Mouse (Mus musculus) left cerebral cortex, postnatal 10 days (tissue): Measurements from ENCODE around the gene Ak4. TPM values are rescaled to one million over a fixed set of nuclear protein-coding genes. Genes with fewer than 3 reads are reported as not detected.

Experiments
- DNase-seq, 2 experiments: peaks; one replicate each; pipeline ENCODE4 v3.0.0; 2021 to 2022; ENCODE audit warnings: low spot score in 2 of 2, mixed read lengths in 1 of 2; ENCODE audit errors: extremely low spot score in 1 of 2
- intact Hi-C: fragments of 180-260 bp; cut with DNase I; formaldehyde crosslinking; loops from one replicate; pipeline ENCODE4 v1.15.1; 2025
- total RNA-seq, 2 experiments: library from RNA; stranded (reverse); gene quantifications; 2 replicates each; pipeline ENCODE4 v1.2.3; 2021

Ak4 gene
- total RNA-seq, 2 experiments from 2014 or later, result 18.7 to 22.0 TPM

GRCm38 (mm10) chr4:101505966-101506365 is 86.9 kb downstream of the Ak4 start:
- intact Hi-C loops, result no loop called here

GRCm38 (mm10) chr4:101506372-101506771 is 87.3 kb downstream of the Ak4 start:
- intact Hi-C loops, result no loop called here
- no peak for DNase-seq

More at GRCm38 (mm10) chr4:101505966-101506365, 86.9 kb downstream of the Ak4 start:
- no peak for DNase-seq

GRCm38 (mm10) chr4:101507571-101508422 is 88.7 kb downstream of the Ak4 start:
- DNase-seq, result peak; percentile 59 to 81
- intact Hi-C loops, result no loop called here

GRCm38 (mm10) chr4:101508431-101508830 is 89.4 kb downstream of the Ak4 start:
- no peak for DNase-seq
- intact Hi-C loops, result no loop called here

GRCm38 (mm10) chr4:101508851-101509577 is 89.9 kb downstream of the Ak4 start:
- intact Hi-C loops, result no loop called here
- peak in 1 of 2 experiments; percentile 56 for DNase-seq

- intact Hi-C loops, result loop anchor here (10.0 kb wide), 1 partner anchor 104 kb away; no protein-coding TSS in a partner anchor
- no peak for DNase-seq
Observed at GRCm38 (mm10) chr4:101510111-101510903, 91.2 kb downstream of the Ak4 start.

GRCm38 (mm10) chr4:101510904-101511210 is 91.8 kb downstream of the Ak4 start:
- intact Hi-C loops, result loop anchor here (10.0 kb wide), 1 partner anchor 104 kb away; no protein-coding TSS in a partner anchor
- no peak for DNase-seq

- intact Hi-C loops, result loop anchor here (10.0 kb wide), 1 partner anchor 103 kb away; no protein-coding TSS in a partner anchor
Observed at GRCm38 (mm10) chr4:101511768-101512521, 92.9 kb downstream of the Ak4 start.

GRCm38 (mm10) chr4:101513251-101513650 is 94.2 kb downstream of the Ak4 start:
- DNase-seq, result no peak
- intact Hi-C loops, result loop anchor here (10.0 kb wide), 1 partner anchor 102 kb away; no protein-coding TSS in a partner anchor

More at GRCm38 (mm10) chr4:101511768-101512521, 92.9 kb downstream of the Ak4 start:
- no peak for DNase-seq

GRCm38 (mm10) chr4:101515853-101516252 is 96.8 kb downstream of the Ak4 start:
- intact Hi-C loops, result loop anchor here (10.0 kb wide), 1 partner anchor 99 kb away; no protein-coding TSS in a partner anchor
- no peak for DNase-seq

Other genes starting within 250 kb of the Ak4 start
- gene Jak1, start 154.0 kb upstream of the Ak4 start, total RNA-seq, result 100 to 1,000 TPM; 120 to 126 TPM
- 100 to 1,000 TPM; 278 to 284 TPM for gene Dnajc6, start 77.4 kb downstream of the Ak4 start, total RNA-seq
- gene Leprot, start 228.4 kb downstream of the Ak4 start, total RNA-seq, result 10 to 100 TPM; 27.1 to 28.7 TPM